Mouse (Mus musculus) layer of hippocampus, adult 8-10 months (tissue): ENCODE measurements around the gene Mpzl1. TPM values are rescaled to one million over a fixed set of nuclear protein-coding genes. Genes with fewer than 3 reads are reported as not detected.

Experiments
- DNase-seq, 2 experiments: peaks; one replicate each; pipeline ENCODE4 v3.0.0; 2022; ENCODE audit warnings: low spot score in 2 of 2
- total RNA-seq, 4 experiments: library from RNA; stranded (reverse); gene quantifications; 2 replicates each; pipeline ENCODE4 v1.2.4; 2022

Mpzl1 gene
- total RNA-seq, 4 experiments from 2014 or later, result 25.9 to 38.3 (median 31.6) TPM

GRCm38 (mm10) chr1:165616652-165617051, 17.7 kb downstream of the Mpzl1 start:
- DNase-seq, result no peak

GRCm38 (mm10) chr1:165614793-165615192, 19.5 kb downstream of the Mpzl1 start:
- no peak for DNase-seq

GRCm38 (mm10) chr1:165613926-165614325, 20.4 kb downstream of the Mpzl1 start:
- DNase-seq, result no peak

- no peak for DNase-seq
These were observed 21.6 kb downstream of the Mpzl1 start for GRCm38 (mm10) chr1:165612714-165613113.

GRCm38 (mm10) chr1:165610321-165610999, 23.9 kb downstream of the Mpzl1 start:
- peak in 1 of 2 experiments; percentile 34 for DNase-seq

- no peak for DNase-seq
These were observed 24.6 kb downstream of the Mpzl1 start for GRCm38 (mm10) chr1:165609495-165610320.

DNA sequence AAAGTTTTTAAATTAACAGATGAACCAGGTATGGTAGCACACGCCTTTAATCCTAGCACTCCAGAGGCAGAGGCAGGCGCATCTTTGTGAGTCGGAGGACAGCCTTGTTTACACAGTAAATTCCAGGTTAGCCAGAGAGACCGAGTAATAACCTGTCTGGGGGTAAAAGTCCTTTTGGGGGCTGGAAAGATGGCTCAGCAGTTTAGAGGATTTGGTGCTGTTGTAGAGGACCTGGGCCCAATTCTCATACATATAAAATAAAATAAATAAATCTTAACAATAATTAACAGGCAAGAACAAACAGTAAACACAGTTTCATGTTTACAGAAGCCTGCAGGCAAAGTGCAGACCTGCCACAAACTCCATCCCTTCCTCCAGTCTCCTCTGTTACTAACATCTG, 25.4 kb downstream of the Mpzl1 start:
- DNase-seq, result no peak

- DNase-seq, result no peak
These were observed 28.6 kb downstream of the Mpzl1 start for GRCm38 (mm10) chr1:165605774-165606173.

DNA sequence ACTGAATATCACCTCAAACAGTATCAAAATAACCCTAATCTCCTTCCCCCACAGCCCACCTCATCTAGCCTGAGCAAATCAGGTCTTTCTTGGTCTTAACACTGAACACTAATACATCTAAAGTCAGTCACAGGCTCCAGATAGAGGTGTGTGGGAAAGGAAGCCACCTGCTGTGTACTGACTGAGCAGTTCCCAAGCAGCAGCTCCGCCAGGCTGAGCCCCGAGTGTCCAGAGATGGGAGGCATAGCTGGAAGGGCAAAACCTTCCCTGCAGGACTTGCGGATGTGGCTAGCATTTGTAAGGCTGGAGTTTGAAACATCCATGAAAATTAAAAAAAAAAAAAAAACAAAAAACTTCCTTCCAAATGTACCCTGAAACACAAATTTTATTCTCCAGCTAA, 29.2 kb downstream of the Mpzl1 start:
- no peak for DNase-seq

- DNase-seq, result no peak
These were observed 30.1 kb downstream of the Mpzl1 start for GRCm38 (mm10) chr1:165604203-165604602.

- DNase-seq, result no peak
These were observed 31.1 kb downstream of the Mpzl1 start for GRCm38 (mm10) chr1:165603218-165603617.

DNA sequence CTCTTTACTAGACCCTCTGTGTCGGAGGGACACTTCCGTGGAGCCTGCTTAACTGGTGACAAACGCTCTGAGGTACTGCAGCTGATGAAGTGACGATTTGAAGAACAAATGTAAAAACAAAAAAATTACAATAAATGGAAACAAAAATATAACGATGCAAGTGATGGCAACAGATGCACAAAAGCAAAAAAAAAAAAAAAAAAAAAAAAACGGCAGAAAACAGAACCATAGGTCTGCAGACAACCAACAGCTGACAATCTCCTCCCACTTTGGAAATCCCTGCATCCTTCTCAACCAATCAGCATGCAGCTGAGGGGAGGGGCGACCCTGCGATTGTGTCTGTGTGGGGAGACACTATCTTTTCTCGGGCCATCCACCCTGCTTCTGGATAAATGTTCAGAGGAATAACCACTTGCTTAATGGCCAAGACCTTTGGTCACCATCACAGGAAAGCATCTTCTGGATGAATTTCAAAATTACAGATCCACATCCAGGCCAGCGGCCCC, 32.5 kb downstream of the Mpzl1 start:
- no peak for DNase-seq

DNA sequence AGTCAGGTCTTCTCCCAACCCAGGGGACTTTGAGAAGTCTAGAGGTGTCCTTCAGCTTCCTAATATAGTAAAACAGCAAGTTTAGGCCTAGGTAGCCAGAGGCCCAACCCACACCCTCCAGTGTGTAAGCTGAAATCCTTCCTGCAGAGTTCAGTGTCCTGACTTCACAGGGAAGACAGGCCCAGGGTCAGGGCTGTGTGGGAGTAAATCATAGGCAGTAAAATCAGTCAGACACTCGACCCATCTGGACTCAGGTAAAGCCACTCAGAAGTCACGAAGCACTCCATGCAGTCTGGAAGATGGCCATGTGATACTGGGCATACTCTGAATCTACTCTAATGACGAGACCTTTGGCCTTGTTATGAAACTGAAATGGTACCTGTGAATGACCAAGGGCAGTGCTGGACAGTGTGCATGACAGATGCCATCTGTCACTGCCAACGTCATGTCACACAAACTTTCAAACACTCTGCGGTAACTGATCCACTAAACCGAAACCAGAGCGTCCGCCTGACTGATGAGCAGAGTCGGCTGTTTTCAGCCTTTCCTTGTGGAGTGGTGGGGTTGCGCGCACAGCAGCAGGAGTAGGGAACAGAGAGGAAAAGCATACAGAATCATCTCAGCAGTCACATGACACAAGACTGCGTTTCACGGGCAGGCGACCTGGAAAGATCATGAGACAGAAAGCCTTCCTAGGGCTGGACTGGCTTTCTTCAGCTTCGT, 39.5 kb downstream of the Mpzl1 start:
- no peak for DNase-seq

DNA sequence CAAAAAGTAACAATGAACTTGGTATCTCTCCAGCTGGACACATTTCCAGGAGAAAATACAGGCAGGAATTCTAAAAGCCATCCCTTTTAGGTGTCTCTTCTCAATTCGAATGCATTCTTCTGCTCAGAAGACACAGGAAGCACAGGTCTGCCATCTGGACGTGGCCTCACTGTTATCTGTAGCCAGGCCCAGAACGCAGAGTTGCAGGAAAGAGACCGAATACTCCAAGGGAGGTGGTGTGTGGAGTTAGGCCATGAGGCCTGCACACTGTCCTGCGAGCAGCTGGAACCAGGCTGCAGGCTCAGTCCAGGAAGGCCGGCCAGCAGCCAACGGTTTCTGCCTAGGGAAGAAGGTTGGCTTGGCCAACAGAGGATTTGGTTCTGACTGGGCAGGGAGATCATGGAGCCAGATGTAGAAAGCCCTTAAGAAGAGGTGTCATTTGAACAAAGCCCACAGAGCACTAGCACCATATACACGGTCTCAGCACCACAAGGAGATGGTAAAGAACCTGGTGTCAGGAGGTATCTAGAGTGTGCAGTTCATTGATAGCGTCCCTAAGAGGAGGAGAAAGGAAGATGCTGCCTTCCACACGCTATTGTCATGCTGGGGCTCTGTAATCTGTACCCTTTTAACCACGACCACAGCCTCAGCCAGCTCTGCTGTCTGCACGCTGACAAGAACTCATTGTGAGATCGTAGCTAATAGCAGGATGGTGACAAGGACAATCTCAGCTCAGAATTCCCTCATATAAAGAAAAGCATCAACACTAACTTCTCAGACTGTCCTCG, 41.8 kb downstream of the Mpzl1 start:
- DNase-seq, result no peak

GRCm38 (mm10) chr1:165590760-165591159, 43.6 kb downstream of the Mpzl1 start:
- no peak for DNase-seq

- no peak for DNase-seq
These were observed 44.9 kb downstream of the Mpzl1 start for GRCm38 (mm10) chr1:165589280-165590048.

GRCm38 (mm10) chr1:165587845-165588244, 46.5 kb downstream of the Mpzl1 start:
- no peak for DNase-seq

GRCm38 (mm10) chr1:165586366-165586765, 48.0 kb downstream of the Mpzl1 start:
- no peak for DNase-seq

- no peak for DNase-seq
These were observed 48.8 kb downstream of the Mpzl1 start for GRCm38 (mm10) chr1:165585389-165586104.
